Mouse (Mus musculus) liver, embryonic 16.5 days (tissue): Measurements from ENCODE around the gene Plekhg4. TPM values are rescaled to one million over a fixed set of nuclear protein-coding genes. Genes with fewer than 3 reads are reported as not detected.

Source experiments
- polyA plus RNA-seq: library from polyadenylated mRNA; unstranded; fragments of >200 nt; fragmentation: Nextera tagmentation; extraction: Ambion mirVana; gene quantifications from 2 replicates; pipeline ENCODE4 v1.2.1, GENCODE M21; 2015

The Plekhg4 gene
- polyA plus RNA-seq, 1 experiment from 2014 or later = not detected

Other genes with a start within 250 kb of the Plekhg4 start
- gene Ces4a, start 241.5 kb upstream of the Plekhg4 start, polyA plus RNA-seq = not detected in 2 replicates
- gene Cbfb, start 202.6 kb upstream of the Plekhg4 start, polyA plus RNA-seq = 6.6 and 7.5 TPM in 2 replicates
- gene D230025D16Rik, start 148.1 kb upstream of the Plekhg4 start, polyA plus RNA-seq = 18.7 and 19.7 TPM in 2 replicates
- gene B3gnt9, start 118.1 kb upstream of the Plekhg4 start, polyA plus RNA-seq = 2.1 and 2.5 TPM in 2 replicates
- 12.5 and 14.0 TPM in 2 replicates for gene Tradd, start 108.7 kb upstream of the Plekhg4 start, polyA plus RNA-seq
- 1.4 TPM in 2 replicates for gene Fbxl8, start 108.6 kb upstream of the Plekhg4 start, polyA plus RNA-seq
- gene Hsf4, start 103.5 kb upstream of the Plekhg4 start, polyA plus RNA-seq = 0.08 and 0.09 TPM in 2 replicates
- 0.12 and 0.19 TPM in 2 replicates for gene Nol3, start 97.1 kb upstream of the Plekhg4 start, polyA plus RNA-seq
- 0.55 and 0.84 TPM in 2 replicates for gene 4931428F04Rik, start 83.4 kb upstream of the Plekhg4 start, polyA plus RNA-seq
- 5.9 and 6.5 TPM in 2 replicates for gene Exoc3l, start 77.2 kb upstream of the Plekhg4 start, polyA plus RNA-seq
- 169 and 187 TPM in 2 replicates for gene E2f4, start 75.6 kb upstream of the Plekhg4 start, polyA plus RNA-seq
- 4.7 and 5.3 TPM in 2 replicates for gene Elmo3, start 67.7 kb upstream of the Plekhg4 start, polyA plus RNA-seq
- gene Lrrc29, start 47.0 kb upstream of the Plekhg4 start, polyA plus RNA-seq = 11.1 and 12.5 TPM in 2 replicates
- 81.4 and 82.0 TPM in 2 replicates for gene Tmem208, start 46.9 kb upstream of the Plekhg4 start, polyA plus RNA-seq
- 0.46 and 0.60 TPM in 2 replicates for gene Fhod1, start 25.3 kb upstream of the Plekhg4 start, polyA plus RNA-seq
- 0.13 TPM in 2 replicates for gene Slc9a5, start 24.4 kb upstream of the Plekhg4 start, polyA plus RNA-seq
- not detected in 2 replicates for gene Kctd19, start 40.2 kb downstream of the Plekhg4 start, polyA plus RNA-seq
- 0.09 TPM in 1 of 2 replicates, not detected in the other for gene Lrrc36, start 40.3 kb downstream of the Plekhg4 start, polyA plus RNA-seq
- 2.8 and 5.9 TPM in 2 replicates for gene Tppp3, start 98.3 kb downstream of the Plekhg4 start, polyA plus RNA-seq
- gene Zdhhc1, start 123.6 kb downstream of the Plekhg4 start, polyA plus RNA-seq = 1.6 and 2.2 TPM in 2 replicates
- 0.34 and 0.66 TPM in 2 replicates for gene Hsd11b2, start 145.5 kb downstream of the Plekhg4 start, polyA plus RNA-seq
- gene Atp6v0d1, start 192.8 kb downstream of the Plekhg4 start, polyA plus RNA-seq = 51.0 and 54.0 TPM in 2 replicates
- gene Ripor1, start 232.0 kb downstream of the Plekhg4 start, polyA plus RNA-seq = 7.3 and 8.3 TPM in 2 replicates